Mouse (Mus musculus) small intestine, adult 2 months (tissue): ENCODE measurements around the gene Nckap5.

ENCODE experiments used
- CTCF ChIP-seq: fragments of 200-500 bp; IDR thresholded peaks from 2 replicates; pipeline ENCODE4 v1.5.1; 2012; ENCODE audit warnings: low read depth, mild to moderate bottlenecking, control low read depth, inconsistent platforms, low read length, moderate library complexity, mixed read lengths; ENCODE audit not compliant: insufficient replicate concordance, insufficient read length; ENCODE audit errors: extremely low read depth
- POLR2A ChIP-seq: fragments of 200-500 bp; IDR thresholded peaks from 2 replicates; pipeline ENCODE4 v1.6.1; 2012; ENCODE audit warnings: low read depth, mild to moderate bottlenecking, control low read depth, inconsistent platforms, low read length, moderate library complexity

- no peak for TF ChIP-seq POLR2A
- TF ChIP-seq CTCF: no peak
Observed at GRCm38 (mm10) chr1:126731691-126732090, 98.9 kb downstream of the Nckap5 start.
